Mouse (Mus musculus): ENCODE results near the gene Sigmar1.
"Not testable (repeated sequence)": the region's sequence is repeated elsewhere in the genome, so short reads cannot be mapped to it uniquely, and the experiment has no call there.

Sigmar1 gene

GRCm38 (mm10) chr4:41755338-41756305 is at the start of gene Sigmar1:
Sigmar1 (minus strand) TSS chr4:41756157.
- in situ Hi-C loops (cut with MboI), result no loop called here

- in situ Hi-C loops (cut with MboI), result not testable (repeated sequence)
Observed at GRCm38 (mm10) chr4:41783197-41783596, 27.2 kb upstream of the Sigmar1 start.

GRCm38 (mm10) chr4:41782711-41783110 is 26.8 kb upstream of the Sigmar1 start:
- in situ Hi-C loops (cut with MboI), result not testable (repeated sequence)

- in situ Hi-C loops (cut with MboI), result not testable (repeated sequence)
Observed at GRCm38 (mm10) chr4:41781748-41782485, 26.0 kb upstream of the Sigmar1 start.

- in situ Hi-C loops (cut with MboI), result not testable (repeated sequence)
Observed at GRCm38 (mm10) chr4:41781271-41781670, 25.3 kb upstream of the Sigmar1 start.

GRCm38 (mm10) chr4:41775840-41776239 is 19.9 kb upstream of the Sigmar1 start:
- in situ Hi-C loops (cut with MboI), result not testable (repeated sequence)

GRCm38 (mm10) chr4:41774506-41774905 is 18.5 kb upstream of the Sigmar1 start:
- in situ Hi-C loops (cut with MboI), result not testable (repeated sequence)

- in situ Hi-C loops (cut with MboI), result not testable (repeated sequence)
Observed at GRCm38 (mm10) chr4:41774002-41774401, 18.0 kb upstream of the Sigmar1 start, which contains the start of gene Ccl27a. Ccl27a (minus strand) TSS chr4:41774247.

- in situ Hi-C loops (cut with MboI), result not testable (repeated sequence)
Observed at GRCm38 (mm10) chr4:41773502-41773901, 17.5 kb upstream of the Sigmar1 start.

- in situ Hi-C loops (cut with MboI), result not testable (repeated sequence)
Observed at GRCm38 (mm10) chr4:41772946-41773345, 17.0 kb upstream of the Sigmar1 start.

- in situ Hi-C loops (cut with MboI), result not testable (repeated sequence)
Observed at GRCm38 (mm10) chr4:41767301-41767700, 11.3 kb upstream of the Sigmar1 start.

- in situ Hi-C loops (cut with MboI), result not testable (repeated sequence)
Observed at GRCm38 (mm10) chr4:41763176-41763575, 7.2 kb upstream of the Sigmar1 start.

GRCm38 (mm10) chr4:41762688-41763114 is 6.7 kb upstream of the Sigmar1 start:
- in situ Hi-C loops (cut with MboI), result not testable (repeated sequence)

GRCm38 (mm10) chr4:41762099-41762687 is 6.2 kb upstream of the Sigmar1 start:
- in situ Hi-C loops (cut with MboI), result no loop called here

GRCm38 (mm10) chr4:41761680-41762079 is 5.7 kb upstream of the Sigmar1 start:
- in situ Hi-C loops (cut with MboI), result no loop called here

GRCm38 (mm10) chr4:41760911-41761310 is 5.0 kb upstream of the Sigmar1 start:
- in situ Hi-C loops (cut with MboI), result no loop called here

GRCm38 (mm10) chr4:41760288-41760721 is 4.3 kb upstream of the Sigmar1 start:
- in situ Hi-C loops (cut with MboI), result no loop called here

- in situ Hi-C loops (cut with MboI), result no loop called here
Observed at GRCm38 (mm10) chr4:41759656-41760287, 3.8 kb upstream of the Sigmar1 start.

GRCm38 (mm10) chr4:41759206-41759605 is 3.2 kb upstream of the Sigmar1 start:
- in situ Hi-C loops (cut with MboI), result no loop called here

- in situ Hi-C loops (cut with MboI), result no loop called here
Observed at GRCm38 (mm10) chr4:41758701-41759100, 2.7 kb upstream of the Sigmar1 start.

- in situ Hi-C loops (cut with MboI), result no loop called here
Observed at GRCm38 (mm10) chr4:41758021-41758420, 2.1 kb upstream of the Sigmar1 start.

- in situ Hi-C loops (cut with MboI), result no loop called here
Observed at GRCm38 (mm10) chr4:41757321-41757720, 1.4 kb upstream of the Sigmar1 start.

All from mature B cell (primary cell).